Mouse (Mus musculus) limb, embryonic 14.5 days (tissue): ENCODE measurements around the gene Capn12. TPM values are rescaled to one million over a fixed set of nuclear protein-coding genes. Genes with fewer than 3 reads are reported as not detected.
"Not testable (repeated sequence)": the region's sequence is repeated elsewhere in the genome, so short reads cannot be mapped to it uniquely, and the experiment has no call there.

Source experiments
- ATAC-seq: fragments of 200-750 bp; cut with Nextera tagmentation; 2 replicates; pipeline ENCODE4 v1.8.0; 2017; ENCODE audit warnings: low read depth, moderate number of reproducible peaks, moderate TSS enrichment; ENCODE audit not compliant: low FRiP score
- DNase-seq: peaks from one replicate; pipeline ENCODE4 v3.0.0-alpha.2; 2015; ENCODE audit warnings: low spot score
- H3K27ac ChIP-seq: fragments of 300-500 bp; sonication (generic); replicated peaks from 2 replicates; pipeline ENCODE4 v1.5.1; 2014; ENCODE audit warnings: low read depth, mild to moderate bottlenecking, low read length, moderate library complexity, mixed read lengths
- H3K27me3 ChIP-seq: fragments of 300-500 bp; sonication (generic); 2 replicates; pipeline ENCODE4 v1.6.1; 2014; ENCODE audit warnings: low read length, mixed read lengths; ENCODE audit not compliant: control insufficient read depth, insufficient read depth
- H3K36me3 ChIP-seq: fragments of 300-500 bp; sonication (generic); 2 replicates; pipeline ENCODE4 v1.6.1; 2014; ENCODE audit warnings: mild to moderate bottlenecking, low read length, moderate library complexity, mixed read lengths; ENCODE audit not compliant: control insufficient read depth, insufficient read depth
- H3K4me1 ChIP-seq: fragments of 300-500 bp; sonication (generic); 2 replicates; pipeline ENCODE4 v1.6.1; 2014; ENCODE audit warnings: antibody characterized with exemption, low read length, mixed read lengths; ENCODE audit not compliant: control insufficient read depth, insufficient read depth
- H3K4me2 ChIP-seq: fragments of 300-500 bp; sonication (generic); replicated peaks from 2 replicates; pipeline ENCODE4 v1.6.1; 2014; ENCODE audit warnings: low read depth, mild to moderate bottlenecking, low read length, moderate library complexity; ENCODE audit not compliant: severe bottlenecking
- H3K4me3 ChIP-seq: fragments of 300-500 bp; sonication (generic); replicated peaks from 2 replicates; pipeline ENCODE4 v1.5.1; 2014; ENCODE audit warnings: low read length
- H3K9ac ChIP-seq: fragments of 300-500 bp; sonication (generic); 2 replicates; pipeline ENCODE4 v1.6.1; 2014; ENCODE audit warnings: mild to moderate bottlenecking, low read depth, low read length, moderate library complexity; ENCODE audit not compliant: severe bottlenecking
- H3K9me3 ChIP-seq: fragments of 300-500 bp; sonication (generic); 2 replicates; pipeline ENCODE4 v1.6.1; 2016; ENCODE audit warnings: low read length; ENCODE audit not compliant: control insufficient read depth
- POLR2A ChIP-seq: fragments of 200-500 bp; IDR thresholded peaks from 2 replicates; pipeline ENCODE4 v1.8.0; 2012; ENCODE audit warnings: inconsistent platforms, mild to moderate bottlenecking, moderate library complexity, borderline replicate concordance; ENCODE audit not compliant: insufficient read depth, insufficient read length; ENCODE audit errors: extremely low read depth
- WGBS: fragments of 180-500 bp; shearing (Covaris S2); extraction: QIAGEN DNeasy Blood & Tissue Kit; methylation state at CpG from one replicate; pipeline ENCODE4 v1.1.7; 2014; 5-methylcytosine and 5-hydroxymethylcytosine counted together
- polyA plus RNA-seq, 2 experiments: library from polyadenylated mRNA; depleted of rRNA in 1 of 2; stranded (reverse) in 1 of 2; unstranded in 1 of 2; fragments of >200 nt; fragmentation: Nextera tagmentation in 1 of 2; extraction: Ambion mirVana in 1 of 2; gene quantifications; 2 replicates each; pipeline versions ENCODE4 v1.2.1 to v1.2.3; 2012 to 2014

The Capn12 gene
- polyA plus RNA-seq, 2 experiments: 0.25 to 0.58 TPM

GRCm38 (mm10) chr7:28863540-28863939, 17.7 kb upstream of the Capn12 start, which contains the start of gene Lgals7:
Gene Lgals7 (plus strand): TSS chr7:28863853.
- Histone ChIP-seq H3K27ac (peak within 1 kb of the TSS; percentile 33; the same call in 1 of the 2 replicates), H3K36me3 (no peaks in the 10 kb centered on the region), H3K9me3 (0 out of 2 replicates have a peak, but pooled peaks cover 3% of the 10 kb centered on the region), H3K4me2 (peak within 1 kb of the TSS; percentile 25; the same call in 1 of the 2 replicates), H3K4me1 (peaks cover 12% of the 10 kb centered on the region), H3K4me3 (peak within 1 kb of the TSS; percentile 8; the same call in 1 of the 2 replicates), H3K27me3 (no peaks in the 10 kb centered on the region), H3K9ac (no peak within 1 kb of the TSS)
- ATAC-seq: no peak
- 69% methylated on average over 6 of the region's 6 CpGs for WGBS
- TF ChIP-seq POLR2A: no peak
- DNase-seq: no peak

DNA sequence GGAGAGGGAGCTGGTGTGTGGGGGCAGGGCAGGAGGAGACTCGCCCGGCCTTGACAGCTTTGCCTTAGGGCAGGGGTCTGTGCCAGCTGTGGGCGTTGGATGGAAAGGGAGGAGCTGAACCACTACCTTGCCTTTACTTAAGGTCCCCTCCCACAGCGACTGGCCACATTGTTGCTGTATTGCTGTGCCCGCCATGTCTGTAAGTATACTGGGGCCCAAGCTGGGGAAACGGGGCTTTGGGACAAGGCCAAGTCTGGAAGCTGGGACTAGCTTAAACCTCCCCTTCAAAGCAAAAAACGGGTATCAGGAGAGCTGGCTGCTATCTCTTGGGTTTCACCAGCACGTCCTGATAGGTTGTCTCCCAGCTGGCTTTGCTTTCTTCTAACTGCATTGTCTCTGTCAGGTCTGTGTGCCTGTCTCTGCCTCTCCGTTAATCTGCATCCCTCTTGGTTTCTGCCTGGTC, 16.9 kb upstream of the Capn12 start:
- H3K27ac ChIP-seq: peak overlapping the region; percentile 33; the same call in 1 of the 2 replicates
- ATAC-seq (no peak), DNase-seq (peak; percentile 37)
- H3K9ac ChIP-seq: no peak overlapping the region
- 27% methylated on average over 9 of the region's 9 CpGs for WGBS
- H3K4me1 ChIP-seq: peaks cover 12% of the 10 kb centered on the region
- 0 out of 2 replicates have a peak, but pooled peaks cover 3% of the 10 kb centered on the region for H3K9me3 ChIP-seq
- peak overlapping the region; percentile 8; the same call in 1 of the 2 replicates for H3K4me3 ChIP-seq
- no peak for TF ChIP-seq POLR2A
- H3K27me3 ChIP-seq: no peaks in the 10 kb centered on the region
- H3K36me3 ChIP-seq: no peaks in the 10 kb centered on the region
- H3K4me2 ChIP-seq: peak overlapping the region; percentile 25; the same call in 1 of the 2 replicates

DNA sequence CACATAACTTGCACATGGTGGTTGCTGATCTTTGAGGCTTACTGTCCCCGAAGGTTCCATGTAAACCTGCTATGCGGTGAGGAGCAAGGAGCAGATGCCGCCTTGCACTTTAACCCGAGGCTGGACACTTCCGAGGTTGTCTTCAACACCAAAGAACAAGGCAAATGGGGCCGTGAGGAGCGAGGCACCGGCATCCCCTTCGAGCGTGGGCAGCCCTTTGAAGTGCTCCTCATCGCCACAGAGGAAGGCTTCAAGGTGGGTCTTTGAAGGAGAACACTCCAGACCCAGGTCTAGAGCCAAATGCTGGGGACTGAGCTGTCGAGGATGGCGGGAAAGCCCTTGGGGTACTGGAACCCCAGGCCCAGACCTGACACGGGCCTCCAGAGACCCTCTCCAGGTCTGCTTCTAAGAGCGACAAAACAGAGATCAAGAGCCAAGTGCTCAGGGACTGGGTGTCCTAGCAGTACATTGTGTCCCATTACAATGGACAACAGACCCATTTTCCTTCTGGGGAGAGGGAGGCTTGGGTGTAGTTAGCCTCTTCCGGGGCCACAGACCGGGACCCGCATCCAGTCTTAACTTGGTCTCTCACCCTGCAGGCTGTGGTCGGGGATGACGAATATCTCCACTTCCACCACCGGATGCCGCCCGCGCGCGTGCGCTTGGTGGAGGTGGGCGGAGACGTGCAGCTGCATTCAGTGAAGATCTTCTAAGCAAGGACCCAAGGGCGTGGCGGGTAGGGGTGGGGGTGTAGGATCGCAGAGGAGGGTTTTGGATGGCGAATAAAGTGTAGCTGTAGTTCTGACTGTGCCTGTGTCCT, 15.5 kb upstream of the Capn12 start:
- H3K36me3 ChIP-seq: no peaks in the 10 kb centered on the region
- WGBS: 38% methylated on average over 32 of the region's 33 CpGs
- H3K27ac ChIP-seq: 0 out of 2 replicates have a peak overlapping the region, but pooled peaks have one; percentile 26
- no peaks in the 10 kb centered on the region for H3K27me3 ChIP-seq
- H3K4me2 ChIP-seq: peak overlapping the region; percentile 38
- H3K9me3 ChIP-seq: 0 out of 2 replicates have a peak, but pooled peaks cover 3% of the 10 kb centered on the region
- DNase-seq: peak; percentile 53
- peak overlapping the region; percentile 15 for H3K4me3 ChIP-seq
- no peak for TF ChIP-seq POLR2A
- peaks cover 12% of the 10 kb centered on the region for H3K4me1 ChIP-seq
- H3K9ac ChIP-seq: no peak overlapping the region
- ATAC-seq: peak; percentile 53; the same call in 1 of the 2 replicates

DNA sequence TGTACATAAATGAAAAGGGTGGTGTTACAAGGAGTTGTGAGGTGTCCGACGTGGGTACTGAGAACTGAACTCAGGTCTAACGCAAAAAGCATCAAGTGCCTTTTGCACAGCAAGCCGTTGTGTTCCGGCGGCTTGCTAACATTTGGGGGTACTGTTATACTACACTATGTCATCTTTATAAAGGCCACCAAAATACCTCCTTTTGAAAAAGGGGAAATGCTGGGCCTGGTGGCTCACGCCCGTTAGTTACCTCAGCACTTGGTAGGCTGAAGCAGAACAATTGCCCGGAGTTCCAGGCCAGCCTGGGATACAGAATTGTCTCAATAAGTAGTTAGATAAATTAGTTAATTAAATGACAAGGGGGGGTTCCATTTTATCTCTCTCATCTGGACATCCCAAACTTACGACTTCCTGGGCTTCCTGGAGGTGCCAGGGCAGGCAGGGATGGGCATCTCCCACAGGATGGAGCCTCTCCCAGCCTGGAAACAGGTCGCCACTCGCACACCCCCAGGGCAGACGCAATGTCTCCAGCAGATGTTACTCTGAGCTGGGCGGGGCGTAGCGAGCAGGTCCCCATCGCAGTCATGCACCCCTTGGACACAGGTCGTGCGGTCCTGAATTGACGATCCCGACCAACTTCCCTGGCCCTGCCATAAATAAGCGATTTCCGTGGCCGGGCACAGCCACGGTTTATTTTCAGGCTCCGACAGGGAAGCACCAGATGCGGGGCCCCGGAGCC, 14.3 kb upstream of the Capn12 start:
- ATAC-seq (no peak), DNase-seq (no peak)
- H3K9me3 ChIP-seq: no peaks in the 10 kb centered on the region
- H3K27ac ChIP-seq: no peak overlapping the region
- no peak overlapping the region for H3K4me2 ChIP-seq
- H3K36me3 ChIP-seq: no peaks in the 10 kb centered on the region
- no peaks in the 10 kb centered on the region for H3K27me3 ChIP-seq
- 85% methylated on average over 28 of the region's 28 CpGs for WGBS
- no peak overlapping the region for H3K9ac ChIP-seq
- no peak overlapping the region for H3K4me3 ChIP-seq
- TF ChIP-seq POLR2A: no peak
- peaks cover 12% of the 10 kb centered on the region for H3K4me1 ChIP-seq

DNA sequence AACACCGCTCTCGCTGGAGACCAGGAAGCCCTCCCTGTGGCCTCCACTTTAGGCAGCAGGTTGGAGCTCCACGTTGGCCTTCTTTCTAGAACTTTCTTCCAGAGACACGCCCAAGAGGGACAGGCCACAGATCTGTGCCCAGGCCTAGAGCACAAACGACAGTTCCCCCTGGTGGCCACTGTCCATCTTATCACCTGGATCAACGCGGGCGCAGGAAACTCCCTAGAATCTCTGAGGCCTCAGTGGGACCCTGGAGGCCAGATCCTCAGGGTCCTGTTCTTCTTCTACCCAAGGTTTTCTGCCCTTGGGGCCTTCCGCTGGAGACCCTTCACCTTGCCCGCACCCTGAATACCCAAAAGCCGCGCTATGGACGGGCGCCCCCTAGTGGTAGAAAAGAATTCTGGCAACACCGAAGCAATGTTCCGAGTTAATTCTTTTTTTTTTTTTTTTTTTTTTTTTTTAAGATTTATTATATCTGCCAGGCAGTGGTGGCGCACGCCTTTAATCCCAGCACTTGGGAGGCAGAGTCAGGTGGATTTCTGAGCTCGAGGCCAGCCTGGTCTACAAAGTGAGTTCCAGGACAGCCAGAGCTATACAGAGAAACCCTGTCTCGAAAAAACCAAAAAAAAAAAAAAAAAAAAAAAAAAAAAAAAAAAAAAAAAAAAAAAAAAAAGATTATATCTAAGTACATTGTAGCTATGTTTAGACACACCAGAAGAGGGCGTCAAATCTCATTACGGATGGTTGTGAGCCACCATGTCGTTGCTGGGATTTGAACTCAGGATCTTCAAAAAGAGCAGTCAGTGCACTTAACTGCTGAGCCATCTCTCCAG, 13.5 kb upstream of the Capn12 start:
- peak; percentile 42; the same call in 1 of the 2 replicates for ATAC-seq

More for the DNA sequence above, 13.5 kb upstream of the Capn12 start:
- not testable (repeated sequence) for H3K27ac ChIP-seq, H3K36me3 ChIP-seq, H3K9ac ChIP-seq, H3K27me3 ChIP-seq, H3K4me3 ChIP-seq, H3K9me3 ChIP-seq
- DNase-seq: peak; percentile 50
- Histone ChIP-seq H3K4me2 (0 out of 2 replicates have a peak overlapping the region, but pooled peaks have one; percentile 19), H3K4me1 (peaks cover 12% of the 10 kb centered on the region)
- WGBS: 25% methylated on average over 23 of the region's 23 CpGs
